In the genomic region with DNA sequence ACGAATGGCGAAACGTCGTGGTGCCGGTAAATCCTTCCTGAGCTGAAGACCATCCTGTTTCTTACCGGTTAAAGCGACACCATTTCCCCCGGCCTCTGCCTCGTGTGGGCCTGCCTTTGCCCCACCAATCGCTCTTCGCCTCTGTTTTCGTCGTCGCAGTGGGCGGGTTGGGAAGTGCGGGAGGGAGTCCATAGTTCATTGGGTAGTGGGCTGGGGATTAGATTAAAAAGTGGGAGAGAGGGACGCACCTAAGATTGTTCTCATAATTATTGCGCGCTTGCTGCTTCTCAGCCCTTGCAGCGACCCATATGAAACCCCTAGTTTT, we compare ENCODE assay signal across 8 mouse cellular contexts. TPM values are rescaled to one million over a fixed set of nuclear protein-coding genes. Genes with fewer than 3 reads are reported as not detected.
DNase-seq lines count a peak whose midpoint lies in the region; ATAC-seq lines count a peak whose summit lies in the region.

No protein-coding gene starts in this region.

- no peaks in the 10 kb centered on the region for H3K36me3 ChIP-seq in hindbrain, embryonic 12.5 days
- H3K36me3 ChIP-seq in megakaryocyte, embryonic 14.5 days (replicated peaks; ENCODE audit: low read length), result peaks cover 6% of the 10 kb centered on the region

- 19% methylated on average over 20 of the region's 20 CpGs for WGBS in hindbrain, embryonic 12.5 days

- DNase-seq in layer of hippocampus, adult 11-12 months (ENCODE audit: low spot score), result peak; percentile 38
- no peak for DNase-seq in layer of hippocampus, adult 9-10 months (ENCODE audit: low spot score)
- peak; percentile 58 for DNase-seq in brain, adult 2 months (ENCODE audit: low read depth, low spot score)
- DNase-seq in frontal cortex, postnatal 10 days (ENCODE audit: low spot score in 2 of 2), result peak; percentile 24 to 42
- DNase-seq in left cerebral cortex, postnatal 4 days, result peak; percentile 51
- peak; percentile 39 for DNase-seq in spleen, adult 12 weeks (ENCODE audit: low spot score)

- peak overlapping the region; percentile 68 for H3K9ac ChIP-seq in hindbrain, embryonic 12.5 days

- no peaks in the 10 kb centered on the region; the same call in 1 of the 2 replicates for H3K27me3 ChIP-seq in hindbrain, embryonic 12.5 days
- H3K27me3 ChIP-seq in megakaryocyte, embryonic 14.5 days (replicated peaks), result peaks cover 11% of the 10 kb centered on the region

- no peaks in the 10 kb centered on the region for H3K9me3 ChIP-seq in hindbrain, embryonic 12.5 days (replicated peaks)
- peaks cover 15% of the 10 kb centered on the region for H3K9me3 ChIP-seq in megakaryocyte, embryonic 14.5 days

- ATAC-seq in hindbrain, embryonic 12.5 days (ENCODE audit: low FRiP score), result peak; percentile 41

- intact Hi-C loops in left cerebral cortex, postnatal 4 days (cut with DNase I), result loop anchor here (10.0 kb wide), 1 partner anchor 279 kb away; a partner anchor contains a TSS

- H3K4me1 ChIP-seq in hindbrain, embryonic 12.5 days, result no peaks in the 10 kb centered on the region
- H3K4me1 ChIP-seq in megakaryocyte, embryonic 14.5 days, result no peaks in the 10 kb centered on the region; the same call in 1 of the 2 replicates

- H3K4me2 ChIP-seq in hindbrain, embryonic 12.5 days (replicated peaks), result peak overlapping the region; percentile 65

- peak overlapping the region; percentile 92 for H3K27ac ChIP-seq in hindbrain, embryonic 12.5 days

- H3K4me3 ChIP-seq in hindbrain, embryonic 12.5 days, result peak overlapping the region; percentile 51
- peak overlapping the region; percentile 96 for H3K4me3 ChIP-seq in megakaryocyte, embryonic 14.5 days (replicated peaks)

RNA-seq across cellular contexts. Expression of a gene that starts 3.1 kb away (rescaled TPM):
- polyA plus RNA-seq in hindbrain, embryonic 12.5 days (2016; fragmentation: Nextera tagmentation; extraction: Ambion mirVana), result 72.1 and 73.0 TPM in 2 replicates
- total RNA-seq in left cerebral cortex, postnatal 4 days (2021), result 100 to 1,000 TPM; 300 to 301 TPM
- 6.5 and 7.4 TPM in 2 replicates for polyA plus RNA-seq in megakaryocyte, embryonic 14.5 days (2012; ENCODE audit: insufficient read depth, low replicate concordance)
